In genomic region chr17:8225746-8226145, GRCm38 (mm10) we compare ENCODE assay signal across 29 mouse cellular contexts. TPM values are rescaled to one million over a fixed set of nuclear protein-coding genes. Genes with fewer than 3 reads are reported as not detected.
DNase-seq lines count a peak whose midpoint lies in the region; ATAC-seq and TF ChIP-seq lines count a peak whose summit lies in the region.
"Had no signal": no experiment of that assay in that cellular context is flagged by ENCODE, and none has a peak within 500 bp of the region (broad histone marks: within the 10 kb centered on the region; RNA-seq: fewer than 3 reads in every experiment).

No protein-coding gene starts in this region.

- H3K27me3 ChIP-seq in CH12.LX (replicated peaks): peaks cover 5% of the 10 kb centered on the region
- H3K27me3 ChIP-seq in small intestine, adult 2 months (ENCODE audit: control insufficient read depth, insufficient read depth, low read length): no peaks in the 10 kb centered on the region
- H3K27me3 ChIP-seq in intestine, postnatal 0 days (replicated peaks; ENCODE audit: control insufficient read depth, insufficient read depth, low read length): no peaks in the 10 kb centered on the region
- no peaks in the 10 kb centered on the region for H3K27me3 ChIP-seq in kidney, adult 2 months (replicated peaks; ENCODE audit: control insufficient read depth, insufficient read depth, low read length)
- H3K27me3 ChIP-seq: midbrain, embryonic 13.5 days had no signal

- DNase-seq in layer of hippocampus, adult 2 months (ENCODE audit: low spot score in 2 of 2): no peak
- no peak for DNase-seq in layer of hippocampus, postnatal 36 days
- no peak for DNase-seq in CH12.LX (ENCODE audit: extremely low read depth)
- DNase-seq in kidney, adult 2 months: no peak
- DNase-seq: adrenal gland, postnatal 36 days; cerebellum, adult 2 months; cerebellum, postnatal 36 days; gastrocnemius, adult 2 months; heart, postnatal 14 days; kidney, adult 11 months; retina, postnatal 1 day had no signal

- H3K4me2 ChIP-seq in CH12.LX (ENCODE audit: insufficient read depth, low read depth, poor library complexity, severe bottlenecking): no peak overlapping the region
- no peak overlapping the region for H3K4me2 ChIP-seq in intestine, postnatal 0 days (replicated peaks; ENCODE audit: low read depth)
- H3K4me2 ChIP-seq: heart, embryonic 11.5 days; midbrain, embryonic 13.5 days had no signal

- H3K79me2 ChIP-seq in CH12.LX (replicated peaks; ENCODE audit: control insufficient read depth, extremely low read depth, insufficient read depth, poor library complexity, severe bottlenecking): no peaks in the 10 kb centered on the region

- peak; percentile 25 for ATAC-seq in inflammation-experienced regulatory T-cells, adult 6 months
- no peak for ATAC-seq in intestine, postnatal 0 days
- ATAC-seq: CD4-positive, CD25-positive, alpha-beta regulatory T cell, adult 4 months; forebrain, embryonic 14.5 days; hindbrain, postnatal 0 days; lung, postnatal 0 days; midbrain, embryonic 13.5 days had no signal

- no peak for TF ChIP-seq RAD21 in CH12.LX (IDR thresholded peaks at IDR 0.05; ENCODE audit: low read depth, low read length)

- peaks cover 5% of the 10 kb centered on the region for H3K9me3 ChIP-seq in CH12.LX (replicated peaks; ENCODE audit: low read length)
- H3K9me3 ChIP-seq in intestine, postnatal 0 days (ENCODE audit: control insufficient read depth): no peaks in the 10 kb centered on the region
- H3K9me3 ChIP-seq: megakaryocyte, embryonic 14.5 days; midbrain, embryonic 13.5 days had no signal

- no peaks in the 10 kb centered on the region for H3K36me3 ChIP-seq in CH12.LX (replicated peaks in 1 of 2; ENCODE audit: control insufficient read depth in 1 of 2, insufficient read depth in 1 of 2, low read length in 1 of 2)
- H3K36me3 ChIP-seq in small intestine, adult 2 months (ENCODE audit: control insufficient read depth, insufficient read depth, low read length): no peaks in the 10 kb centered on the region
- H3K36me3 ChIP-seq in intestine, postnatal 0 days (ENCODE audit: control insufficient read depth, insufficient read depth): no peaks in the 10 kb centered on the region
- no peaks in the 10 kb centered on the region for H3K36me3 ChIP-seq in kidney, adult 2 months (ENCODE audit: control insufficient read depth, insufficient read depth, low read length)
- H3K36me3 ChIP-seq: midbrain, embryonic 13.5 days had no signal

- peaks cover 22 to 47% of the 10 kb centered on the region in 2 experiments for H3K4me1 ChIP-seq in CH12.LX (ENCODE audit: control insufficient read depth in 1 of 2, insufficient read depth in 2 of 2)
- no peaks in the 10 kb centered on the region for H3K4me1 ChIP-seq in small intestine, adult 2 months (ENCODE audit: control insufficient read depth, insufficient read depth, insufficient read length, low read length)
- no peaks in the 10 kb centered on the region for H3K4me1 ChIP-seq in intestine, postnatal 0 days (replicated peaks; ENCODE audit: control insufficient read depth, insufficient read depth, low read length)
- no peaks in the 10 kb centered on the region for H3K4me1 ChIP-seq in kidney, adult 2 months (ENCODE audit: control insufficient read depth, insufficient read depth, low read length)
- H3K4me1 ChIP-seq: megakaryocyte, embryonic 14.5 days; midbrain, embryonic 13.5 days had no signal

- peak; percentile 56 for TF ChIP-seq EP300 in CH12.LX (IDR thresholded peaks at IDR 0.05; ENCODE audit: low read length)

- dilution Hi-C loops in CH12.LX (cut with MboI; ENCODE audit: extremely low pct_ligation_motif_present, extremely low pct_unique_long_range_greater_than_20kb, low sequenced_read_pairs): no loop called here

- WGBS in small intestine, adult 2 months: 73% methylated on average over 4 of the region's 4 CpGs
- WGBS in intestine, postnatal 0 days: 76% methylated on average over 4 of the region's 4 CpGs
- whole genome bisulfite sequencing in kidney, adult 2 months: 83% methylated on average over 4 of the region's 4 CpGs

- no peak for TF ChIP-seq CTCF in layer of hippocampus, adult 2 months (conservative IDR thresholded peaks at IDR 0.05)
- no peak for TF ChIP-seq CTCF in CH12.LX (conservative IDR thresholded peaks at IDR 0.05 in 1 of 2, IDR thresholded peaks at IDR 0.05 in 1 of 2; ENCODE audit: low read depth in 2 of 2, low read length in 2 of 2)
- no peak for TF ChIP-seq CTCF in small intestine, adult 2 months (IDR thresholded peaks at IDR 0.05; ENCODE audit: extremely low read depth, insufficient read length, insufficient replicate concordance, low read depth, low read length)
- no peak for TF ChIP-seq CTCF in intestine, postnatal 0 days (IDR thresholded peaks at IDR 0.05; ENCODE audit: low read depth)
- TF ChIP-seq CTCF in kidney, adult 2 months (conservative IDR thresholded peaks at IDR 0.05; ENCODE audit: insufficient read depth, insufficient read length, low read depth, low read length): no peak

- TF ChIP-seq POLR2A in CH12.LX (IDR thresholded peaks at IDR 0.05; ENCODE audit: low read depth, low read length): no peak
- TF ChIP-seq POLR2A in small intestine, adult 2 months (IDR thresholded peaks at IDR 0.05; ENCODE audit: low read depth, low read length): no peak
- TF ChIP-seq POLR2A in kidney, adult 2 months (IDR thresholded peaks at IDR 0.05; ENCODE audit: low read depth, low read length): no peak

- H3K4me3 ChIP-seq in layer of hippocampus, adult 2 months: no peak overlapping the region
- H3K4me3 ChIP-seq in CH12.LX (replicated peaks in 1 of 3; ENCODE audit: low read depth in 2 of 3, low read length in 2 of 3, poor library complexity in 1 of 3): no peak overlapping the region
- no peak overlapping the region for H3K4me3 ChIP-seq in small intestine, adult 2 months (ENCODE audit: low read depth, low read length)
- H3K4me3 ChIP-seq in intestine, postnatal 0 days (ENCODE audit: low read depth, low read length): no peak overlapping the region
- no peak overlapping the region for H3K4me3 ChIP-seq in kidney, adult 2 months (ENCODE audit: insufficient read depth, low read depth, low read length)
- H3K4me3 ChIP-seq: gastrocnemius, adult 2 months; megakaryocyte, embryonic 14.5 days; midbrain, embryonic 13.5 days had no signal

- no peak overlapping the region for H3K9ac ChIP-seq in CH12.LX (ENCODE audit: insufficient read depth, low read depth)
- H3K9ac ChIP-seq in intestine, postnatal 0 days (ENCODE audit: low read depth, low read length): no peak overlapping the region
- H3K9ac ChIP-seq: midbrain, embryonic 13.5 days had no signal

- in situ Hi-C loops in CH12.LX (cut with MboI; ENCODE audit: low pct_ligation_motif_present, low pct_unique_long_range_greater_than_20kb, low sequenced_read_pairs): no loop called here

- H3K27ac ChIP-seq in layer of hippocampus, adult 2 months: peak overlapping the region; percentile 47
- no peak overlapping the region for H3K27ac ChIP-seq in CH12.LX (ENCODE audit: insufficient read depth, low read depth)
- 0 out of 2 replicates have a peak overlapping the region, but pooled peaks have one; percentile 53 for H3K27ac ChIP-seq in small intestine, adult 2 months (ENCODE audit: insufficient read depth, low read depth, low read length)
- no peak overlapping the region for H3K27ac ChIP-seq in intestine, postnatal 0 days (ENCODE audit: low read depth, low read length)
- H3K27ac ChIP-seq in kidney, adult 2 months (ENCODE audit: insufficient read depth, low read depth, low read length): no peak overlapping the region
- H3K27ac ChIP-seq: gastrocnemius, adult 2 months; hindbrain, postnatal 0 days; kidney, postnatal 0 days; midbrain, embryonic 13.5 days had no signal

TF ChIP-seq in CH12.LX, 34 proteins besides CTCF, POLR2A, EP300 and RAD21:
- TF ChIP-seq ZKSCAN1 (IDR thresholded peaks at IDR 0.05; ENCODE audit: borderline replicate concordance, low read depth, low read length): no peak
- peak; percentile 40; the same call in 1 of the 2 replicates for TF ChIP-seq ELF1 (IDR thresholded peaks at IDR 0.05; ENCODE audit: low read depth, low read length)

RNA-seq across cellular contexts. Expression of gene Ccr6, which starts 10.1 kb away (rescaled TPM):
- total RNA-seq in layer of hippocampus, adult 2 months (2021): under 1 TPM in 1 of 2 experiments, not detected in 1; 0.31 TPM
- not detected for total RNA-seq in layer of hippocampus, postnatal 36 days (2021)
- 1.5 and 1.8 TPM in 2 replicates for total RNA-seq in CH12.LX (2012; rRNA removed)
- 4.1 and 5.2 TPM in 2 replicates for total RNA-seq in CH12.LX (2014; rRNA removed)
- polyA plus RNA-seq in CH12.LX (2012; ENCODE audit: insufficient read length, low read depth): 8.0 TPM in 2 replicates
- polyA plus RNA-seq in inflammation-experienced regulatory T-cells, adult 6 months (2017; shearing (Covaris generic)): 100 to 1,000 TPM in 2 of 3 experiments, 10 to 100 TPM in 1; 42.1 to 112 (median 100) TPM
- 1.2 and 3.6 TPM in 2 replicates for polyA plus RNA-seq in small intestine, adult 2 months (2012; rRNA removed)
- polyA plus RNA-seq in intestine, postnatal 0 days (2015; fragmentation: Nextera tagmentation; extraction: Ambion mirVana): 0.46 TPM in 2 replicates
- 0.08 and 2.2 TPM in 2 replicates for polyA plus RNA-seq in kidney, adult 2 months (2012; rRNA removed)
- total RNA-seq: adrenal gland, adult 18-20 months; adrenal gland, postnatal 36 days; gastrocnemius, adult 2 months; heart, postnatal 14 days; hindbrain, postnatal 0 days; left cerebral cortex, postnatal 10 days; liver, adult 2 months had no signal
- polyA plus RNA-seq: cerebellum, adult 2 months; embryonic facial prominence, embryonic 14.5 days; forebrain, embryonic 14.5 days; heart, embryonic 11.5 days; hindbrain, embryonic 11.5 days; hindbrain, postnatal 0 days; kidney, postnatal 0 days; limb, embryonic 11.5 days; midbrain, embryonic 13.5 days; neural tube, embryonic 11.5 days had no signal

RNA-seq across cellular contexts. Expression of gene Mpc1, which starts 57.0 kb away (rescaled TPM):
- total RNA-seq in layer of hippocampus, adult 2 months (2021): 100 to 1,000 TPM; 138 to 143 TPM
- 100 to 1,000 TPM; 142 to 146 TPM for total RNA-seq in layer of hippocampus, postnatal 36 days (2021)
- 60.4 and 66.7 TPM in 2 replicates for total RNA-seq in CH12.LX (2012; rRNA removed)
- 232 and 250 TPM in 2 replicates for total RNA-seq in CH12.LX (2014; rRNA removed)
- polyA plus RNA-seq in CH12.LX (2012; ENCODE audit: insufficient read length, low read depth): 75.4 and 77.4 TPM in 2 replicates
- 100 to 1,000 TPM; 178 to 199 (median 188) TPM for polyA plus RNA-seq in inflammation-experienced regulatory T-cells, adult 6 months (2017; shearing (Covaris generic))
- 81.7 and 111 TPM in 2 replicates for polyA plus RNA-seq in small intestine, adult 2 months (2012; rRNA removed)
- 294 and 297 TPM in 2 replicates for polyA plus RNA-seq in intestine, postnatal 0 days (2015; fragmentation: Nextera tagmentation; extraction: Ambion mirVana)
- polyA plus RNA-seq in kidney, adult 2 months (2012; rRNA removed): 519 and 608 TPM in 2 replicates

Comparison
In these comparisons a context has a peak if more than half of its experiments do, and no peak if none do; other contexts are left out.
1. H3K27ac ChIP-seq: peak in layer of hippocampus, adult 2 months (single experiment) and small intestine, adult 2 months (single experiment); none in CH12.LX (single experiment), intestine, postnatal 0 days (single experiment) and kidney, adult 2 months (single experiment).